Mouse (Mus musculus) liver, postnatal 0 days (tissue): ENCODE results near the gene Atp6v1b1. TPM values are rescaled to one million over a fixed set of nuclear protein-coding genes. Genes with fewer than 3 reads are reported as not detected.
"Not testable (repeated sequence)": the region's sequence is repeated elsewhere in the genome, so short reads cannot be mapped to it uniquely, and the experiment has no call there.

Experiments used
- ATAC-seq: fragments of 200-750 bp; cut with Nextera tagmentation; 2 replicates; pipeline ENCODE4 v1.8.0; 2017; ENCODE audit warnings: mild to moderate bottlenecking, moderate library complexity
- DNase-seq: peaks from one replicate; pipeline ENCODE4 v3.0.0-alpha.2; 2016
- H3K27ac ChIP-seq: fragments of 300-500 bp; sonication (generic); 2 replicates; pipeline ENCODE4 v1.5.1; 2014; ENCODE audit warnings: antibody characterized with exemption, moderate library complexity, mild to moderate bottlenecking, low read depth
- H3K27me3 ChIP-seq: fragments of 300-500 bp; sonication (generic); 2 replicates; pipeline ENCODE4 v1.6.1; 2014; ENCODE audit warnings: low read length, control low read depth, mixed read lengths; ENCODE audit not compliant: insufficient read depth
- H3K36me3 ChIP-seq: fragments of 300-500 bp; sonication (generic); replicated peaks from 2 replicates; pipeline ENCODE4 v1.6.1; 2014; ENCODE audit warnings: mild to moderate bottlenecking, control low read depth, low read length, moderate library complexity, mixed read lengths; ENCODE audit not compliant: insufficient read depth
- H3K4me1 ChIP-seq: fragments of 300-500 bp; sonication (generic); 2 replicates; pipeline ENCODE4 v1.6.1; 2014; ENCODE audit warnings: antibody characterized with exemption, mild to moderate bottlenecking, control low read depth; ENCODE audit not compliant: insufficient read depth
- H3K4me2 ChIP-seq: fragments of 300-500 bp; sonication (generic); 2 replicates; pipeline ENCODE4 v1.6.1; 2014; ENCODE audit warnings: low read depth, mild to moderate bottlenecking, low read length, moderate library complexity, mixed read lengths
- H3K4me3 ChIP-seq: fragments of 300-500 bp; sonication (generic); 2 replicates; pipeline ENCODE4 v1.5.1; 2014; ENCODE audit warnings: low read depth, low read length
- H3K9ac ChIP-seq: fragments of 300-500 bp; sonication (generic); replicated peaks from 2 replicates; pipeline ENCODE4 v1.6.1; 2014; ENCODE audit warnings: mild to moderate bottlenecking, moderate library complexity
- H3K9me3 ChIP-seq: fragments of 300-500 bp; sonication (generic); 2 replicates; pipeline ENCODE4 v1.6.1; 2016; ENCODE audit warnings: mild to moderate bottlenecking, control low read depth, low read length, mixed read lengths
- CTCF ChIP-seq: sonication (generic); IDR thresholded peaks from 2 replicates; pipeline ENCODE4 v1.5.1; 2016; ENCODE audit warnings: antibody characterized with exemption, low read depth
- EP300 ChIP-seq: IDR thresholded peaks from 2 replicates; pipeline ENCODE4 v1.6.1; 2016; ENCODE audit warnings: antibody characterized with exemption, low read depth, mild to moderate bottlenecking
- WGBS: fragments of 180-500 bp; shearing (Covaris S2); extraction: QIAGEN DNeasy Blood & Tissue Kit; methylation state at CpG from one replicate; pipeline ENCODE4 v1.1.7; 2014; ENCODE audit not compliant: insufficient replicate concordance; 5-methylcytosine and 5-hydroxymethylcytosine counted together
- polyA plus RNA-seq: library from polyadenylated mRNA; unstranded; fragments of >200 nt; fragmentation: Nextera tagmentation; extraction: Ambion mirVana; gene quantifications from 2 replicates; pipeline ENCODE4 v1.2.1, GENCODE M21; 2015

Gene Atp6v1b1
- polyA plus RNA-seq, 1 experiment from 2014 or later = not detected

DNA sequence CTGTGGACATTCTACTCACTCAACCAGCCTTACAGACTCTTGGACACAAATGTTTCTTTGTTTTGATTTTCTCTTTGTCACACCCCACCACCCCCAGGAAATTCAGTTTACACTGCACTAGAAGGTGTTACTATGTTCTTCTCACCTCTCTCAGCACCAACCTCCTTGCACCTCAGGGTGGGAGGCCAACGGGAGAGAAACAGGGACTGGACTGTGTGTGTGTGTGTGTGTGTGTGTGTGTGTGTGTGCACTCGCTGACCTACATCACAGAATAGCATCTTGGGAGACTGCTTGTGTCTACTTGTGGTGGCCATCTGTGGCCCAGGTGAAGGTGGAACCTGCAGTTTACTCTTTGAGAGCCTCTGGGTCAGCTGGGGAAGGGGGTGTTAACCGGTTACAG is 43.6 kb downstream of the Atp6v1b1 start:
- 62% methylated on average over 3 of the region's 3 CpGs for WGBS
- ATAC-seq (no peak), DNase-seq (no peak)
- H3K27me3 ChIP-seq = no peaks in the 10 kb centered on the region
- no peak overlapping the region for H3K9ac ChIP-seq
- TF ChIP-seq CTCF = no peak
- TF ChIP-seq EP300 = no peak
- no peaks in the 10 kb centered on the region for H3K36me3 ChIP-seq
- no peak overlapping the region for H3K4me3 ChIP-seq
- peaks cover 1% of the 10 kb centered on the region; the same call in 1 of the 2 replicates for H3K4me1 ChIP-seq
- H3K9me3 ChIP-seq = no peaks in the 10 kb centered on the region
- H3K27ac ChIP-seq = no peak overlapping the region
- H3K4me2 ChIP-seq = no peak overlapping the region

DNA sequence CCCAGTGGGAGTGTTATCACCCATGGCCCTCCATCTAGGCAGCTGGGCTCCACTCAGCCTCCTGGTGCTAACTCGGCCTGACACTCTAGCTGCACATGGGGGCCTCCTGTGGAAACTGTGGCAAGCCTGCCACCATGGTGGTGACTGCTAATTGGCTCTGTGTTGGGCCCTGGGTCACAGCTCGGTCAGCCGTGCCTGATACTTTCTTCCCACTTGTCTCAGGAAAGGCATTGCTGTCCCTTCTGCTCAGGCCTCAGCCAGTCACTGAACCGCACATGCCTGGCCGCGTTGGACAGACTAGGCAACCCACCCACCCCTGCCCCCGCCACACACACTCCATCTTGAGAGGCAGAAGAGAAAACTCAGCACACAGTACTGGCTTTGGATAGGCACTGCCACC is 45.8 kb downstream of the Atp6v1b1 start:
- Histone ChIP-seq H3K9ac (no peak overlapping the region), H3K4me3 (no peak overlapping the region), H3K4me2 (no peak overlapping the region), H3K9me3 (no peaks in the 10 kb centered on the region), H3K27ac (no peak overlapping the region), H3K4me1 (peaks cover 3% of the 10 kb centered on the region; the same call in 1 of the 2 replicates), H3K27me3 (no peaks in the 10 kb centered on the region), H3K36me3 (no peaks in the 10 kb centered on the region)
- no peak for DNase-seq
- TF ChIP-seq EP300 = no peak
- no peak for TF ChIP-seq CTCF
- WGBS = 76% methylated on average over 7 of the region's 7 CpGs
- no peak for ATAC-seq

DNA sequence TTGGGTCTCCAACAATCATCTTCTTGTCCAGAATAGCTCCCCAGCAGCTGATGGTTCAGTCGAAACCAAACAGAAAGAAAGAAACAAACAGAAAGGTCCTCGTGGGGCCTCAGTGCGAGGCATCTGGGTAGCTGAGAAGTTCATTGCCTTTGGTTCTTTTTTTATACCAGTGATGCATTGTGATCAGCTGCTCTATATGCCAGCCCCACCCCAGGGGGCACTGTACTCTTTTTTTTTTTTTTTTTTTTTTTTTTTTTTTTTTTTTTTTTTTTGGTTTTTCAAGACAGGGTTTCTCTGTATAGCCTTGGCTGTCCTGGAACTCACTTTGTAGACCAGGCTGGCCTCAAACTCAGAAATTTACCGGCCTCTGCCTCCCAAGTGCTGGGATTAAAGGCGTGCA is 47.7 kb downstream of the Atp6v1b1 start:
- not testable (repeated sequence) for H3K4me2 ChIP-seq, H3K36me3 ChIP-seq, H3K9ac ChIP-seq, H3K4me3 ChIP-seq, H3K27ac ChIP-seq, H3K27me3 ChIP-seq, DNase-seq, H3K9me3 ChIP-seq, ATAC-seq
- WGBS = 80% methylated on average over 5 of the region's 5 CpGs
- H3K4me1 ChIP-seq = peaks cover 14% of the 10 kb centered on the region

DNA sequence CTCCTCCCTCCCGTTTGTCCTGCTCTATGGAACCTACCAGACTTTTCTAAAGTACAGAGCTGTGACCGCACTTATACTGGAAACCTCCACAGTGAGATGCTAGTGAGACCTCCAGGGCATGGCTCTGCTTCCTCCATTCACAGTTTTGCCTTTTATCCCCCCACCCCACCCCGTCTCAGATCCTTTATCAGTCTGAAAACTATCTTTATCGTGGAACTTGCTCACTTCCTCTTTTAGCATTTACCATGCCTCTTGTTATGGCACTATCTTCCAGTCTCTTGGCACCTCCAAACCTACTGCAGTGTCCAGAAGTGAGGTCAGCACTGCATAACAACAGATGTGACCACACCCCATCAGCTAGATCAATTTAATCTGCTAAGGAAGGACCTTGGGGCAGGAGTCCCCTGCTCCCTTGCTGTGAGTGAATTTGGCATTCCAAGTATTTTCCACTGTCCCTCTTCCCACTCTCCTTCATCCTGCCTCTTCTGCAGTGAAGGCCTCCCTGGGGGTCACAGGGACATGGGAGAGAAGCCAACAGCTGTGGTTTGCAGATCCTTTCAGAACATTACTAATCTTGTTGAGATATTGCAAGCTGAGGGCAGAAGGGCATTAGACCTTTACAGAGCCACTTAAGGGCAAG is 48.6 kb downstream of the Atp6v1b1 start:
- Histone ChIP-seq H3K9me3 (no peaks in the 10 kb centered on the region), H3K4me2 (no peak overlapping the region), H3K27ac (no peak overlapping the region), H3K9ac (no peak overlapping the region), H3K36me3 (no peaks in the 10 kb centered on the region), H3K4me1 (peaks cover 20% of the 10 kb centered on the region), H3K4me3 (no peak overlapping the region), H3K27me3 (no peaks in the 10 kb centered on the region)
- WGBS = 33% methylated on average over 4 of the region's 4 CpGs
- TF ChIP-seq CTCF = no peak
- no peak for TF ChIP-seq EP300
- no peak for DNase-seq
- no peak for ATAC-seq

- H3K27ac ChIP-seq = peak within 1 kb of the TSS; percentile 97
- under 1% methylated on average over 42 of the region's 43 CpGs for WGBS
- H3K4me2 ChIP-seq = peak within 1 kb of the TSS; percentile 98
- TF ChIP-seq EP300 = no peak
- TF ChIP-seq CTCF = no peak
- peak; percentile 93 for ATAC-seq
- H3K36me3 ChIP-seq = 0 out of 2 replicates have a peak, but pooled peaks cover 12% of the 10 kb centered on the region
- no peaks in the 10 kb centered on the region for H3K27me3 ChIP-seq
- peak within 1 kb of the TSS; percentile 83 for H3K9ac ChIP-seq
- peak within 1 kb of the TSS; percentile 73 for H3K4me3 ChIP-seq
- H3K9me3 ChIP-seq = no peaks in the 10 kb centered on the region
- peaks cover 23% of the 10 kb centered on the region for H3K4me1 ChIP-seq
- peak; percentile 94 for DNase-seq
Measured at GRCm38 (mm10) chr6:83794760-83795296, 52.0 kb downstream of the Atp6v1b1 start, which contains the start of gene Nagk. Nagk (plus strand) TSS chr6:83794982.

DNA sequence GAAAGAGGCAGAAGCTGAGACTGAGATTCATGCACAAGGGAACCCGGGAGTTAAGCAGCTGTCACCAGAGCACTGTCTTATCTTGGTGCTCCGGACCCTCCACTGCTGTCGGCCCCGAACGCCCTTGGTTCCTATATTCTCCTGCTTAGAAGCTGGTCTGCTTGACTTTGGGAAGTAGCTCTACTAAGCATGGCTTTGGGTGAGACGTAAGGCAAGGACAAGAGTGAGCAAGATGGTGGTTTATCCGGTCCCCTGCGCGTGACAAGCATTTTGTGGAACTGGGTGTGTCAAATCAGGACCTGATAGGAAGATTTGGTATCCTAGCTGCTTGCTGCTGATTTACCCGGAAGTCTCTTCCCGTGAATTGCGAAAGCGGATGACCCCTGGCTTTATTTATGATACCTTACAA is 52.7 kb downstream of the Atp6v1b1 start:
- Histone ChIP-seq H3K27ac (peak overlapping the region; percentile 97), H3K27me3 (no peaks in the 10 kb centered on the region), H3K9ac (peak overlapping the region; percentile 83), H3K4me2 (peak overlapping the region; percentile 98), H3K36me3 (peaks cover 17% of the 10 kb centered on the region), H3K4me3 (peak overlapping the region; percentile 73), H3K9me3 (no peaks in the 10 kb centered on the region), H3K4me1 (peaks cover 23% of the 10 kb centered on the region)
- ATAC-seq (peak; percentile 16), DNase-seq (peak; percentile 45)
- 2% methylated on average over 13 of the region's 13 CpGs for WGBS
- TF ChIP-seq CTCF (no peak), EP300 (0 out of 2 replicates have a peak, but pooled peaks have one; percentile 45)
